Mouse (Mus musculus) liver, embryonic 16.5 days (tissue): ENCODE measurements around the gene Map7. TPM values are rescaled to one million over a fixed set of nuclear protein-coding genes. Genes with fewer than 3 reads are reported as not detected.

Source experiments
- ATAC-seq: fragments of 200-750 bp; cut with Nextera tagmentation; 2 replicates; pipeline ENCODE4 v1.8.0; 2017; ENCODE audit warnings: low read depth, mild to moderate bottlenecking, moderate number of reproducible peaks, moderate library complexity
- H3K27ac ChIP-seq: fragments of 300-500 bp; sonication (generic); 2 replicates; pipeline ENCODE4 v1.5.1; 2014; ENCODE audit warnings: mild to moderate bottlenecking, low read length
- H3K27me3 ChIP-seq: fragments of 300-500 bp; sonication (generic); 2 replicates; pipeline ENCODE4 v1.6.1; 2014; ENCODE audit warnings: low read depth, low read length, mixed read lengths; ENCODE audit not compliant: control insufficient read depth, insufficient read depth
- H3K36me3 ChIP-seq: fragments of 300-500 bp; sonication (generic); 2 replicates; pipeline ENCODE4 v1.6.1; 2014; ENCODE audit warnings: mild to moderate bottlenecking; ENCODE audit not compliant: control insufficient read depth, insufficient read depth
- H3K4me1 ChIP-seq: fragments of 300-500 bp; sonication (generic); 2 replicates; pipeline ENCODE4 v1.6.1; 2014; ENCODE audit warnings: low read depth, low read length, mixed read lengths; ENCODE audit not compliant: control insufficient read depth
- H3K4me2 ChIP-seq: fragments of 300-500 bp; sonication (generic); 2 replicates; pipeline ENCODE4 v1.6.1; 2014; ENCODE audit warnings: low read depth, low read length, mixed read lengths
- H3K4me3 ChIP-seq: fragments of 300-500 bp; sonication (generic); 2 replicates; pipeline ENCODE4 v1.5.1; 2014; ENCODE audit warnings: low read depth, mild to moderate bottlenecking, low read length
- H3K9ac ChIP-seq: fragments of 300-500 bp; sonication (generic); 2 replicates; pipeline ENCODE4 v1.6.1; 2014; ENCODE audit warnings: low read depth, low read length
- H3K9me3 ChIP-seq: fragments of 300-500 bp; sonication (generic); replicated peaks from 2 replicates; pipeline ENCODE4 v1.6.1; 2016; ENCODE audit warnings: low read length; ENCODE audit not compliant: control insufficient read depth
- WGBS: fragments of 180-500 bp; shearing (Covaris S2); extraction: QIAGEN DNeasy Blood & Tissue Kit; methylation state at CpG from one replicate; pipeline ENCODE4 v1.1.7; 2014; ENCODE audit not compliant: insufficient replicate concordance; 5-methylcytosine and 5-hydroxymethylcytosine counted together
- polyA plus RNA-seq: library from polyadenylated mRNA; unstranded; fragments of >200 nt; fragmentation: Nextera tagmentation; extraction: Ambion mirVana; gene quantifications from 2 replicates; pipeline ENCODE4 v1.2.1, GENCODE M21; 2015

The Map7 gene
- polyA plus RNA-seq, 1 experiment from 2014 or later = 5.3 TPM

- H3K9ac ChIP-seq = no peak overlapping the region
- H3K27me3 ChIP-seq = no peaks in the 10 kb centered on the region
Observed at GRCm38 (mm10) chr10:20164810-20165209, 16.5 kb downstream of the Map7 start.

GRCm38 (mm10) chr10:20166797-20167196 lies 18.5 kb downstream of the Map7 start:
- H3K36me3 ChIP-seq = no peaks in the 10 kb centered on the region

More at GRCm38 (mm10) chr10:20164810-20165209, 16.5 kb downstream of the Map7 start:
- WGBS = 62% methylated on average over 5 of the region's 5 CpGs
- H3K27ac ChIP-seq = no peak overlapping the region
- H3K9me3 ChIP-seq = no peaks in the 10 kb centered on the region
- H3K4me2 ChIP-seq = no peak overlapping the region
- H3K4me1 ChIP-seq = peaks cover 10% of the 10 kb centered on the region
- H3K36me3 ChIP-seq = no peaks in the 10 kb centered on the region
- H3K4me3 ChIP-seq = no peak overlapping the region
- no peak for ATAC-seq

GRCm38 (mm10) chr10:20167467-20167866 lies 19.2 kb downstream of the Map7 start:
- H3K27me3 ChIP-seq = no peaks in the 10 kb centered on the region
- ATAC-seq = peak; percentile 62
- H3K27ac ChIP-seq = 0 out of 2 replicates have a peak overlapping the region, but pooled peaks have one; percentile 46

More at GRCm38 (mm10) chr10:20166797-20167196, 18.5 kb downstream of the Map7 start:
- Histone ChIP-seq H3K9ac (no peak overlapping the region), H3K4me3 (no peak overlapping the region), H3K27me3 (no peaks in the 10 kb centered on the region), H3K27ac (0 out of 2 replicates have a peak overlapping the region, but pooled peaks have one; percentile 46), H3K4me1 (peaks cover 10% of the 10 kb centered on the region), H3K4me2 (no peak overlapping the region), H3K9me3 (no peaks in the 10 kb centered on the region)
- peak; percentile 65 for ATAC-seq
- 28% methylated on average over 11 of the region's 11 CpGs for WGBS

GRCm38 (mm10) chr10:20169182-20169674 lies 21.0 kb downstream of the Map7 start:
- Histone ChIP-seq H3K9me3 (no peaks in the 10 kb centered on the region), H3K4me3 (no peak overlapping the region), H3K4me1 (peaks cover 10% of the 10 kb centered on the region), H3K27me3 (no peaks in the 10 kb centered on the region), H3K27ac (peak overlapping the region; percentile 4), H3K36me3 (no peaks in the 10 kb centered on the region), H3K9ac (no peak overlapping the region), H3K4me2 (no peak overlapping the region)
- 63% methylated on average over 3 of the region's 3 CpGs for WGBS
- peak; percentile 67 for ATAC-seq

More at GRCm38 (mm10) chr10:20167467-20167866, 19.2 kb downstream of the Map7 start:
- no peak overlapping the region for H3K4me2 ChIP-seq
- peaks cover 10% of the 10 kb centered on the region for H3K4me1 ChIP-seq
- no peak overlapping the region for H3K4me3 ChIP-seq
- H3K9me3 ChIP-seq = no peaks in the 10 kb centered on the region
- H3K9ac ChIP-seq = no peak overlapping the region
- H3K36me3 ChIP-seq = no peaks in the 10 kb centered on the region
- 67% methylated on average over 4 of the region's 4 CpGs for WGBS

GRCm38 (mm10) chr10:20169927-20170604 lies 21.8 kb downstream of the Map7 start:
- WGBS = 24% methylated on average over 19 of the region's 19 CpGs
- H3K27me3 ChIP-seq = no peaks in the 10 kb centered on the region
- no peaks in the 10 kb centered on the region for H3K36me3 ChIP-seq
- H3K9ac ChIP-seq = no peak overlapping the region
- H3K4me2 ChIP-seq = peak overlapping the region; percentile 40
- ATAC-seq = no peak
- no peaks in the 10 kb centered on the region for H3K9me3 ChIP-seq
- no peak overlapping the region for H3K4me3 ChIP-seq
- peaks cover 10% of the 10 kb centered on the region for H3K4me1 ChIP-seq
- H3K27ac ChIP-seq = no peak overlapping the region

- Histone ChIP-seq H3K9ac (no peak overlapping the region), H3K4me1 (peaks cover 10% of the 10 kb centered on the region), H3K27ac (no peak overlapping the region), H3K27me3 (no peaks in the 10 kb centered on the region), H3K9me3 (no peaks in the 10 kb centered on the region), H3K4me3 (no peak overlapping the region), H3K36me3 (no peaks in the 10 kb centered on the region), H3K4me2 (peak overlapping the region; percentile 40)
- ATAC-seq = peak; percentile 66
- WGBS = 69% methylated on average over 11 of the region's 11 CpGs
Observed at GRCm38 (mm10) chr10:20170605-20171088, 22.4 kb downstream of the Map7 start.

GRCm38 (mm10) chr10:20171209-20171608 lies 22.9 kb downstream of the Map7 start:
- peaks cover 10% of the 10 kb centered on the region for H3K4me1 ChIP-seq
- no peaks in the 10 kb centered on the region for H3K36me3 ChIP-seq
- H3K4me3 ChIP-seq = no peak overlapping the region
- 87% methylated on average over 12 of the region's 12 CpGs for WGBS
- no peak for ATAC-seq
- H3K27me3 ChIP-seq = no peaks in the 10 kb centered on the region
- H3K4me2 ChIP-seq = no peak overlapping the region
- H3K9ac ChIP-seq = no peak overlapping the region
- H3K27ac ChIP-seq = no peak overlapping the region
- H3K9me3 ChIP-seq = no peaks in the 10 kb centered on the region

GRCm38 (mm10) chr10:20171756-20172155 lies 23.5 kb downstream of the Map7 start:
- ATAC-seq = no peak

GRCm38 (mm10) chr10:20173733-20174132 lies 25.5 kb downstream of the Map7 start:
- peaks cover 1% of the 10 kb centered on the region; the same call in 1 of the 2 replicates for H3K4me1 ChIP-seq
- H3K4me3 ChIP-seq = no peak overlapping the region
- no peaks in the 10 kb centered on the region for H3K36me3 ChIP-seq
- ATAC-seq = no peak
- H3K9me3 ChIP-seq = no peaks in the 10 kb centered on the region
- H3K9ac ChIP-seq = no peak overlapping the region
- H3K27me3 ChIP-seq = no peaks in the 10 kb centered on the region
- H3K4me2 ChIP-seq = no peak overlapping the region
- H3K27ac ChIP-seq = no peak overlapping the region
- 63% methylated on average over 4 of the region's 4 CpGs for WGBS

More at GRCm38 (mm10) chr10:20171756-20172155, 23.5 kb downstream of the Map7 start:
- no peaks in the 10 kb centered on the region for H3K27me3 ChIP-seq
- no peaks in the 10 kb centered on the region for H3K36me3 ChIP-seq
- peaks cover 9% of the 10 kb centered on the region for H3K4me1 ChIP-seq
- 63% methylated on average over 4 of the region's 4 CpGs for WGBS
- H3K4me3 ChIP-seq = no peak overlapping the region
- no peak overlapping the region for H3K4me2 ChIP-seq
- H3K9me3 ChIP-seq = no peaks in the 10 kb centered on the region
- no peak overlapping the region for H3K9ac ChIP-seq
- no peak overlapping the region for H3K27ac ChIP-seq
